Mouse (Mus musculus): ENCODE data around the gene Usp49. TPM values are rescaled to one million over a fixed set of nuclear protein-coding genes. Genes with fewer than 3 reads are reported as not detected.

Gene Usp49
- polyA plus RNA-seq, 1 experiment from 2014 or later: 3.8 TPM

GRCm38 (mm10) chr17:47600601-47601388, 29.7 kb upstream of the Usp49 start:
- H3K27me3 ChIP-seq (replicated peaks; ENCODE audit: control insufficient read depth, insufficient read depth, low read length): no peaks in the 10 kb centered on the region
- peaks cover 86% of the 10 kb centered on the region for H3K36me3 ChIP-seq (ENCODE audit: control insufficient read depth, insufficient read depth, low read length)
- no peak for ATAC-seq (ENCODE audit: low read depth)
- no peaks in the 10 kb centered on the region for H3K9me3 ChIP-seq (ENCODE audit: control insufficient read depth, low read length)
- peaks cover 16% of the 10 kb centered on the region for H3K4me1 ChIP-seq (ENCODE audit: control insufficient read depth, insufficient read depth, low read length)
- no peak for DNase-seq (ENCODE audit: low spot score)
- WGBS: 84% methylated on average over 13 of the region's 13 CpGs
- no peak overlapping the region for H3K4me3 ChIP-seq (ENCODE audit: low read depth, low read length)
- peak overlapping the region; percentile 39; the same call in 1 of the 2 replicates for H3K27ac ChIP-seq (replicated peaks; ENCODE audit: low read depth, low read length)
- no peak overlapping the region for H3K4me2 ChIP-seq (ENCODE audit: low read depth, low read length)
- H3K9ac ChIP-seq (ENCODE audit: low read depth, low read length): no peak overlapping the region

- Histone ChIP-seq H3K36me3 (ENCODE audit: control insufficient read depth, insufficient read depth, low read length) (peaks cover 92% of the 10 kb centered on the region), H3K27ac (replicated peaks; ENCODE audit: low read depth, low read length) (no peak overlapping the region)
- WGBS: 90% methylated on average over 10 of the region's 10 CpGs
Measured at GRCm38 (mm10) chr17:47601389-47601755, 29.1 kb upstream of the Usp49 start.

GRCm38 (mm10) chr17:47602289-47602688, 28.2 kb upstream of the Usp49 start:
- ATAC-seq (ENCODE audit: low read depth): no peak
- no peaks in the 10 kb centered on the region for H3K9me3 ChIP-seq (ENCODE audit: control insufficient read depth, low read length)
- peaks cover 5% of the 10 kb centered on the region for H3K4me1 ChIP-seq (ENCODE audit: control insufficient read depth, insufficient read depth, low read length)
- H3K27me3 ChIP-seq (replicated peaks; ENCODE audit: control insufficient read depth, insufficient read depth, low read length): no peaks in the 10 kb centered on the region
- H3K27ac ChIP-seq (replicated peaks; ENCODE audit: low read depth, low read length): no peak overlapping the region
- H3K36me3 ChIP-seq (ENCODE audit: control insufficient read depth, insufficient read depth, low read length): peaks cover 94% of the 10 kb centered on the region
- H3K9ac ChIP-seq (ENCODE audit: low read depth, low read length): no peak overlapping the region
- 94% methylated on average over 11 of the region's 11 CpGs for WGBS
- H3K4me3 ChIP-seq (ENCODE audit: low read depth, low read length): no peak overlapping the region
- H3K4me2 ChIP-seq (ENCODE audit: low read depth, low read length): no peak overlapping the region
- DNase-seq (ENCODE audit: low spot score): no peak

More at GRCm38 (mm10) chr17:47601389-47601755, 29.1 kb upstream of the Usp49 start:
- H3K4me2 ChIP-seq (ENCODE audit: low read depth, low read length): no peak overlapping the region
- DNase-seq (ENCODE audit: low spot score): no peak
- no peak for ATAC-seq (ENCODE audit: low read depth)
- no peaks in the 10 kb centered on the region for H3K9me3 ChIP-seq (ENCODE audit: control insufficient read depth, low read length)
- no peaks in the 10 kb centered on the region for H3K27me3 ChIP-seq (replicated peaks; ENCODE audit: control insufficient read depth, insufficient read depth, low read length)
- H3K4me1 ChIP-seq (ENCODE audit: control insufficient read depth, insufficient read depth, low read length): peaks cover 14% of the 10 kb centered on the region
- H3K4me3 ChIP-seq (ENCODE audit: low read depth, low read length): no peak overlapping the region
- H3K9ac ChIP-seq (ENCODE audit: low read depth, low read length): no peak overlapping the region

- H3K4me1 ChIP-seq (ENCODE audit: control insufficient read depth, insufficient read depth, low read length): peaks cover 9% of the 10 kb centered on the region
- DNase-seq (ENCODE audit: low spot score) (no peak), ATAC-seq (ENCODE audit: low read depth) (no peak)
- WGBS: 75% methylated on average over 5 of the region's 5 CpGs
- peaks cover 75% of the 10 kb centered on the region for H3K36me3 ChIP-seq (ENCODE audit: control insufficient read depth, insufficient read depth, low read length)
- H3K4me2 ChIP-seq (ENCODE audit: low read depth, low read length): no peak overlapping the region
- no peak overlapping the region for H3K27ac ChIP-seq (replicated peaks; ENCODE audit: low read depth, low read length)
- H3K9me3 ChIP-seq (ENCODE audit: control insufficient read depth, low read length): no peaks in the 10 kb centered on the region
- no peak overlapping the region for H3K4me3 ChIP-seq (ENCODE audit: low read depth, low read length)
- H3K9ac ChIP-seq (ENCODE audit: low read depth, low read length): no peak overlapping the region
- no peaks in the 10 kb centered on the region for H3K27me3 ChIP-seq (replicated peaks; ENCODE audit: control insufficient read depth, insufficient read depth, low read length)
Measured at GRCm38 (mm10) chr17:47606220-47606619, 24.3 kb upstream of the Usp49 start.

- no peak overlapping the region for H3K9ac ChIP-seq (ENCODE audit: low read depth, low read length)
- H3K4me1 ChIP-seq (ENCODE audit: control insufficient read depth, insufficient read depth, low read length): peaks cover 20% of the 10 kb centered on the region
- no peaks in the 10 kb centered on the region for H3K9me3 ChIP-seq (ENCODE audit: control insufficient read depth, low read length)
- peaks cover 61% of the 10 kb centered on the region for H3K36me3 ChIP-seq (ENCODE audit: control insufficient read depth, insufficient read depth, low read length)
- ATAC-seq (ENCODE audit: low read depth) (no peak), DNase-seq (ENCODE audit: low spot score) (no peak)
- H3K27ac ChIP-seq (replicated peaks; ENCODE audit: low read depth, low read length): no peak overlapping the region
- H3K4me2 ChIP-seq (ENCODE audit: low read depth, low read length): no peak overlapping the region
- 94% methylated on average over 4 of the region's 4 CpGs for WGBS
- no peak overlapping the region for H3K4me3 ChIP-seq (ENCODE audit: low read depth, low read length)
- no peaks in the 10 kb centered on the region for H3K27me3 ChIP-seq (replicated peaks; ENCODE audit: control insufficient read depth, insufficient read depth, low read length)
Measured at GRCm38 (mm10) chr17:47609182-47609581, 21.3 kb upstream of the Usp49 start.

- H3K4me3 ChIP-seq (ENCODE audit: low read depth, low read length): peak within 1 kb of the TSS; percentile 93
- no peaks in the 10 kb centered on the region for H3K9me3 ChIP-seq (ENCODE audit: control insufficient read depth, low read length)
- DNase-seq (ENCODE audit: low spot score): peak; percentile 98
- peak within 1 kb of the TSS; percentile 95 for H3K4me2 ChIP-seq (ENCODE audit: low read depth, low read length)
- H3K27ac ChIP-seq (replicated peaks; ENCODE audit: low read depth, low read length): peak within 1 kb of the TSS; percentile 65
- ATAC-seq (ENCODE audit: low read depth): peak; percentile 96
- WGBS: under 1% methylated on average over 59 of the region's 59 CpGs
- H3K36me3 ChIP-seq (ENCODE audit: control insufficient read depth, insufficient read depth, low read length): peaks cover 51% of the 10 kb centered on the region
- peaks cover 20% of the 10 kb centered on the region for H3K4me1 ChIP-seq (ENCODE audit: control insufficient read depth, insufficient read depth, low read length)
- H3K27me3 ChIP-seq (replicated peaks; ENCODE audit: control insufficient read depth, insufficient read depth, low read length): no peaks in the 10 kb centered on the region
- peak within 1 kb of the TSS; percentile 87 for H3K9ac ChIP-seq (ENCODE audit: low read depth, low read length)
Measured at GRCm38 (mm10) chr17:47610849-47611660, 19.4 kb upstream of the Usp49 start, which contains the start of the genes Bysl, Med20 and Gm20517. Bysl (minus strand) TSS chr17:47611492. Med20 (plus strand) TSS chr17:47611582. Gm20517 (plus strand) TSS chr17:47611589.

- Histone ChIP-seq H3K9me3 (ENCODE audit: control insufficient read depth, low read length) (no peaks in the 10 kb centered on the region), H3K4me2 (ENCODE audit: low read depth, low read length) (peak overlapping the region; percentile 95), H3K4me3 (ENCODE audit: low read depth, low read length) (peak overlapping the region; percentile 93), H3K27ac (replicated peaks; ENCODE audit: low read depth, low read length) (peak overlapping the region; percentile 65), H3K4me1 (ENCODE audit: control insufficient read depth, insufficient read depth, low read length) (peaks cover 20% of the 10 kb centered on the region), H3K27me3 (replicated peaks; ENCODE audit: control insufficient read depth, insufficient read depth, low read length) (no peaks in the 10 kb centered on the region), H3K36me3 (ENCODE audit: control insufficient read depth, insufficient read depth, low read length) (peaks cover 49% of the 10 kb centered on the region), H3K9ac (ENCODE audit: low read depth, low read length) (peak overlapping the region; percentile 87)
- peak; percentile 5; the same call in 1 of the 2 replicates for ATAC-seq (ENCODE audit: low read depth)
- WGBS: under 1% methylated on average over 13 of the region's 13 CpGs
- no peak for DNase-seq (ENCODE audit: low spot score)
Measured at GRCm38 (mm10) chr17:47611661-47611982, 18.9 kb upstream of the Usp49 start.

GRCm38 (mm10) chr17:47614018-47614417, 16.5 kb upstream of the Usp49 start:
- ATAC-seq (ENCODE audit: low read depth): no peak
- Histone ChIP-seq H3K27ac (replicated peaks; ENCODE audit: low read depth, low read length) (no peak overlapping the region), H3K4me2 (ENCODE audit: low read depth, low read length) (no peak overlapping the region), H3K9me3 (ENCODE audit: control insufficient read depth, low read length) (no peaks in the 10 kb centered on the region), H3K4me3 (ENCODE audit: low read depth, low read length) (no peak overlapping the region), H3K9ac (ENCODE audit: low read depth, low read length) (no peak overlapping the region), H3K4me1 (ENCODE audit: control insufficient read depth, insufficient read depth, low read length) (peaks cover 20% of the 10 kb centered on the region), H3K36me3 (ENCODE audit: control insufficient read depth, insufficient read depth, low read length) (peaks cover 43% of the 10 kb centered on the region), H3K27me3 (replicated peaks; ENCODE audit: control insufficient read depth, insufficient read depth, low read length) (no peaks in the 10 kb centered on the region)
- DNase-seq (ENCODE audit: low spot score): no peak
- WGBS: 96% methylated on average over 1 of the region's 1 CpGs

Data from embryonic facial prominence, embryonic 14.5 days (tissue).